Mouse (Mus musculus) layer of hippocampus, adult 9-11 months (tissue): ENCODE data around the gene 1700010B08Rik.
A peak's percentile ranks its signal among the peaks of the same experiment; 100 is the strongest.
"Not testable (repeated sequence)": the region's sequence is repeated elsewhere in the genome, so short reads cannot be mapped to it uniquely, and the experiment has no call there.

Source experiments
- DNase-seq: peaks from one replicate; pipeline ENCODE4 v3.0.0; 2022

1700010B08Rik gene

DNA sequence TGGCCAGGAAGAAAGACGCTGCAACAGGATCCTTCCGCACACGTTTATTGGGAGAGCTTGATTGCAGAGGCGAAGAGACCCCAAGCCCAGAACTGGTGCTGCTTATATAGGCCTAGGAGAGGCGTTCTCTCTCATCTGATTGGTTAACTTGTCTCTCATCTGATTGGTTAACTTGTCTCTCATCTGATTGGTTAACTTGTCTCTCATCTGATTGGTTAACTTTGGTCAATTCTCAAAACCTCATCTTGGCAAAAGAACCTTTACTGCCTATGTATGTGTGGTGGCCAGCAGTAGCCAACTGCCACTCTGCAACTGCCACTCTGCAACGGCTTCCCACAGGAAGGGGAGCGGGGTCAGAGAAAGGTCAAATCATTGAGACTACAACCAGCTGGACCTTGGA, at the start of gene 1700010B08Rik:
1700010B08Rik (plus strand) TSS at position 301 of the 400 bp plus-strand sequence.
- not testable (repeated sequence) for DNase-seq

DNA sequence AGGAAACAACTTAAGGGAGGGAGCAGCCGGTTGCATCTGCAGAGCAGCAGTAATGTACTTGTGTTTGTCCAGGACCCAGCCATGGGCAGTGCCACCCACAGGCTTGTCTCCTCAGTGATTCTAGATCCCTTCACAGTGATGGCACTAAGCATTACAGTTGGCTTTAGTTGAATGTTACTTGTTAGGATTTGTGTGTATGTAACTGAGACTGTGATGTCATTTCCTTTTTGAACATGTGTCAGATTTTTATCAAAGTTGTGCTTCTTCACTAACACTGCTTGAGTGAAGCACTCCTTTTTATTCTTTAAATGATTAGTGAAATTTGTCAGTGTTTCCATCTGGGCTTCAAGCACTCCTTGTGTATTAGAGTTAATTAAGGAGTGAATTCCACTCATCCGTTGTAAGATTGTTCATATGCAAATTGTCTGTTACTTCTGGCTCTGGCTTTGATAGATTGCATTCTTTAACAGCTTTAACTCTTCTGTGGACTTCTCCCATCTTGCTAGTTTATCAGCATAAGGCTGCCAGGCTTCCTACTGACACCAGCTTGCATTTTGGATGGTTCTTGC, 46.8 kb upstream of the 1700010B08Rik start:
- no peak for DNase-seq

DNA sequence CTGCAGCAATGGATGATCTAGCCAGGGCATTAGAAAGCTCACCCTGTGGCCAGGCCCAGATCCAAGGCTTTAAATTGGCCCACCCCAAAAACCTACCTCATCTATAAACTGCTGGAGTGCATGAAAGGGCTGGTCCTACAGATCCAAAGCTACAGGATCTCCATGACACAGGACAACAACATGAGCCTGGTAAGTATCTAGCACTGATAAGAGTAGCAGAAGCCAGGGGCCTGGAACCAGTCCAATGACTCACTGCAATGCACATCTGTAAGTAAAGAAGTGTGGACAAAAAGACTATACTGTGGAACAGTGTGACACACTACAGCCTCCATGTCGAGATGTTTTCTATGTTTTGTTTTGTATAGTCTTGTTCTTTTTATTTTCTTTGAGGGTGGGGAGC, 45.7 kb upstream of the 1700010B08Rik start:
- DNase-seq: no peak

DNA sequence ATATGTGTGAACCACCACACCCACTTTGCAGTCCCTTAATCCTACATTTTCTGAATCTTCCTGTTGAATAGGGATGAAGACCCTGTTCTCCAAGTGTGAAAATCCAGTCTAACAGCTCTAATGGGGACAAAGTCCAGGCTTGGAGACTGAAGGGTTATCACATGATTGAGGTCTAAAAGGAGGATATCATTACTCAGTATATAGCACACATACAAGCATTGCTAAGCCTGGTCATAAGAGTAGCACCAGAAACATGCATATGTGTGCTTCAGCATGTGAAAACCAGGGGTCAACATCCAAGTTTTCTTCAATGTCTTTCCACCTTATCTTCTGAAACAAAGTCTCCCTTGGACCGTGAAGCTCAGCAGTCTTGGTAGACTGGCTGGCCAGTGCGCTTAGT, 40.6 kb upstream of the 1700010B08Rik start:
- DNase-seq: no peak

DNA sequence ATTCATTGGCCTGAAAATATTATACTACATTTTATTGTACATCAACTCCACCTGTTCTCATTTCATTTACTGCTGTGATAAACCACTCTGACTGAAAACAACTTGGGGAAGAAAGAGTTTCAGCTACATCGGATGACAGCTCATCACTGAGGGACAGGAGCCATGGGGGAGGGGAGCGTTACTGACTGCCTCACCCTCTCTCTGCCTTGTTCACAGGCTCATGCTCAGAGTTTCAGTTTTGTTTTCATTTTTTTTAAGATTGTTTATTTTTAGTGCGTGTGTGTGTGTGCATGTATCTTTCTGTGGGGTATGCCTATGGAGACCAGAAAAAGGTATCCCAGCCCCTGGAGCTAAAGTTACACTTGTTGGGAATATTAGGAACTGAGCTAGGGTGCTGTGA, 40.0 kb upstream of the 1700010B08Rik start:
- DNase-seq: no peak

DNA sequence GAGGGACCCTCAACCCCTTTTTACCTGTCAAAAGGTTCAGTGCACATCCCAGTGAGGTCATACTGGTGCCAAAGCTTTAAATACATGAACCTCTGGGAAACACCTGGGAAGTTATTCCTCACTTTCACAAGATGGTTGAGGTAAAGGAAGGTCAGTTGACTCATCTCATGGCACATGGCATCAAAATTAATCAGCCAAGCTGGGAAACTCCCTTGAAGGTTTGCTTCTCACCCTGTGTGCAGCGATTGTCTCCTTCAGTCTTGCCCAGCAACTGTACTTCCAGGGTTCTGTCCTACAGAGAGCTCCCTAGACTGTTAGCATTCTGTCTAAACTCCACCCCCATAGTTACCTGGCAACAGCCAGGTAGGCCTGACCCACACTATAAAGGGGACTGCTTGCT, 39.1 kb upstream of the 1700010B08Rik start:
- no peak for DNase-seq

DNA sequence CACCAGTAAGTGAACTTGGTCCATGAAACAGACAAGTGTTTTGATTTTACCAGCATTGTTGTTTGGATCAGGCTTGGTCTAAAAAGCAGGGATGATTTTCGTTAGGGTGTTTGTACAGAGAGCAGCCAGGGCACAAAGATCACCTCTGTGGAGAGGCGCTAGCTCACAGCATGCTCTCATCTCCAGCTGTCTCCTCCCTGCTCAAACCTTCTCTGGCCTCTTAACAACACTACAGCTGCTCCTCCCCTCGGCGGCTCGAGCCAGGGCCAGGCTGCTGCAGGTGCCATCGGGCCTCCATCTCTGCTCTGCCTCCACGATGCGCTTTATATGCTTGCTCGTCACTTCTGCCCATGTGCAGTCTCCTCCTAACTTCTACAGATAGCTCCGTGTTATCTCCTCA, 36.4 kb upstream of the 1700010B08Rik start:
- DNase-seq: peak; percentile 19

DNA sequence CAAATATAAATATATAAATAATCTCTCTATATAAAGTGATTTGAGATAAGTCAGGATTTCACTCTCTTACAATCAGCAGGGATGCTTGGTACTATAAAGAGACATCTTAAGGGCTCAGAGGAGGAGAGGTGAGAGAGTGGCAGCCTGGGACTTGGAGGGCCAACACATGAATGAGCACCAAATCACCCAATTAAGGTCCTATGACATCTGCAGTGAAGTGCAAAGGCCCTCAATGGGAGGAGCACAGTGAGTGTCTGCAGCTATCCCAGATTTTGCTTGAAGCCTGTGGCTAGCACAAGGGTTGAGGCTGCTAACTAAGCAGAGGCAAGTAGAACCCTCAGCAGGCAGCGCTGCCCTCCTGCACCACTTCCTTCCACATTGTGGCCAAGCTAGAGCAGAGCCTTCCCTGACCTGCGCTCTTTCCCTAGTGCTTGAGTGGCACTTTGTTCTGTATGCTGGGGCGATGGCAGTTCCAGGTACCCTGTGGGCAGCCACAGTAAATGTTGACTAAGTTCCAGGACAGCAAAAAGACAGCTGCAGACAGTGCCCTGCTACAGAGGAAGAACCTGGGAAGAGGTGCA, 33.3 kb upstream of the 1700010B08Rik start:
- DNase-seq: no peak

DNA sequence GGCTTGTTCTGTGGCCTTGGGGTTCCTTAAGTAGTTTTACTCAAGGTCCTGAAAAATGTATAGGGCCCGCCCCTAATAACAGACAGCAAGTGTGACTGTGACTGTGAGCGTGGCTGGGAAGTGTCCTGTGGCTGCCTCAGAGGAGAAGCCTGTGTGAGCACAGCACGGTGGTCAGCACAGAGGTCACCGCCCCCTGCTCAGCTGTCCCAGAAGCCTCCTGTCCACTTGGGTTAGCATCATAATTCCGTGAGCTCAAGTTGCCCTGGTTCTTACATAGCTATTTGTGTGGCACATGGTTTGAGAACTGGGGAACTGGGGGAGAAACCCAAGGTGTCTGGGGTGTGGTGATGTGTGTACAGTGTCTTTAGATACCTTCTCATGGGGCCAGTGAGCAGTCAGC, 31.9 kb upstream of the 1700010B08Rik start:
- no peak for DNase-seq

DNA sequence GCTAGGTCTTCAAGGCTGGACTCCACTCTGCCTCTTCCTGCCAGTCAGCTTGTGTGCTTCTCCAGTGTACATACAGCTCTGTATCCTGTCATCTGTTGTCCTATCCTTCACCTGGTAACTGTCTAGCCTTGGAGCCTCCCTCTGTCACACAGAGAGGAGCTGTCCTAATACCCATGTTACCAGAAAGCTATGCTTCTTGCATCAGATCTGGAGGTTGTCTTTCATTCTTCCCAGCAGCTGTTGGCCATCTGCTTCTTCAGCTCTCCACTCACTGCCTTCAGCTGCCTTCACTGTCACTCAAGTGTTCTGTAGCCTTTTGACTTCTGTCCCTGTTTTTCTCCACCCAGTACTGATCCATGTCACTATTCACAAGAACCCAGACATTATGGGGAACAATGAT, 29.4 kb upstream of the 1700010B08Rik start:
- DNase-seq: no peak

DNA sequence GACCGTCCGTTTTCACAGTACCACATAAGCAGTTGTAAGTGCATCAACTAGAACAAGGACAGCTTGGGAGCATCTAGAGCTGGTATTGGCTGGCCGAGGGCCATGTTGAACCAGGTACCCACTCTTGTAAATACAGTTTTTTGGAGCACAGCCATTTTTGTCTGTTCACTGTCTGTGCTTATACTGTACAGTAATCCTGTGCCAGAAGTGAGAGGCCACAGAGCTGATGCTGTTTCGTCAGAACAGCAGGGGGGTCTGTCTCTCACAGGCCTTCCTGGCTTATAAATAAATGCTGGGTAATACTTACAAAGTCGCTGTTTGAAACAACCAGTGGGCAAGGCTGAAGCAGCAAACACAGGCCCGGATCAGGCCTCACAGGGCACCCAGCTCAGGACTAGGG, 27.5 kb upstream of the 1700010B08Rik start:
- no peak for DNase-seq

DNA sequence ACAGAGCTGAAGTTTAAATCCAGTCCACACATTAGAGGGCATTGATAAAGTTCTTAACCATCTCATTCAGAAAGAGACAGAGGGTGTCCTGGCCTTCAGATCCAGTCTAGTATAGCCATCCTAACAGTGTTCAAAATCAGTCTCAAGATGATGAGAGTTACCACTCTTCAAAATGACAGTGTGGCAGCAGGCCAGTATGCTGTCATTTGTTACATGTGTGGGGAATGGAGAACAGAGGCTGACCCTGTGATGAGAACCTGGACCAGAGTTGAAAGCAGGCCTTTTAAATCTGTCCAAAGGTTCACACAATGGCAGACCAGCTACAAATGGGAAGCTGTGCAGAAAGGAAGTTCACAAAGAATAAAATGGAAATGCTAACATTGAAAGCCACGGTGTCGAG, 26.5 kb upstream of the 1700010B08Rik start:
- no peak for DNase-seq

DNA sequence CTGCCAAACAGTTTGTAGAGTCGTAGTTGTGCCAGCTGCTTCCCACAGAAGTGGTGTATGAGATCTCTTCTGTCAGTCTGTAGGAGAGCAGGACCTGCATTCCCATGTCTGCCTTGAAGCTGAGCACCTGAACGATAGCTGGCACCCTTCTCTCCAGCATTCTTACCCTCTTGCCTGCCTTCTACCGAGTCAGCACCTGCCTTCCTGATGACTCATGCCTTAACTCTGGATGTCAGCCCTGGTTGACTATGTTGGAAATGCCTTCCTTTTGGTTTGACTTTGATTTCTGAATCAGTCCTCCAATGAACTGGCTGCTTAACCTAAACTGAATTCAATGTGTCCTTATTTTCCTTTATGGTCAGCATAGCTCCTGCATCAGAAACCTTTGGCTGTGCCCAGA, 20.4 kb upstream of the 1700010B08Rik start:
- no peak for DNase-seq

DNA sequence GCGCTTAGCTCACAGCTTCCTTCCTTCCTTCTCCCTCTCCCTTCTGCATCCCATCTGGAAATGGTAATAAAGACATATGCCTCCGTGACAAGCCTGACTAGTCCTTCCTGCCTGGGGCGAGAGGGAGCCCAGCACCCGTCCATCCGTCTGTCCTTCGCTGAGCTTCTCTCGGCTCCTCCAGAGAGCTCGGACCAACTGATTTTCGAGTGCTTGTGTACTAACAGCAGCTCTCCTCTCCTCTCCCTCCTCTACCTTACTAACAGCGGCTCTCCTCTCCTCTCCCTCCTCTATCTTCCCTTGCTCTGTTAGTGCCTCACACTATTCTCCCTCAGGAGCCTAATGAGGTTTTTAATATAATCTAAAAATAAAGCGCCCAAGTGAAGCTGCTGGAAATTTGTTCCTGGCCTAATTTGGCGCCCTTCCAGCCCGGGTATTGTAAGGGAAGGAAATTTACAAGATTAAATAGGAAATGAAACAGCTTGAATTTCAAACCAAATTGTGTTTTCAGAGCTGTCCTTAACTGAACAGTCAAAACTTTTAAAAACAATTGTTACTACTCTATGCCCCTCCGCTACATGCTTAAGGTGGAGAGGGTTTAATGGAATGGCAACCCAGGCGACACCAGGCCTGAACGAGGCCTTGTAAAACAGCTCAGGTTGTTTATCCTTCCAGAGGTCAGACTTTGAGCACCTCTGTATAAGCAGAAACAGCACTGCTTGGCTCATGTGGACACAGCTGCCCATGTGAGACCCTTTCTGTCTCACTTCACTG, 16.9 kb upstream of the 1700010B08Rik start:
- DNase-seq: no peak

DNA sequence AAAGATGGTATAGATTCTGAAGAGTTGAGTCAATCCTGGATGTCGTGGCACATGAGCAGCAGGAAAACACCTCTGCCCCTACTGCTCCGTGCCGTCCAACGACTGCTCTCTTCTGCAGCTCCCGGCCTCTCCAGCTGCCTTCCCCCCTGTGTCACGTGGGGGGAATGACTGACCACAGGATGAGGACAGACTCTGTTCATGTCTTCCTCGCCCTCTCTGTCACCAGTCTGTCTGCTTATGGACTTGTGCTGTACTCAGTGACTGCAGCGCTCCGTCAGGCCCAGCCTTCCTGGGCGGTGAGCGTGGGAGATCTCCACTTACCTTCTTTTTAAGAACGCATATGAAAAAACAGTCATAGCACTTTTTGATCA, 16.4 kb upstream of the 1700010B08Rik start:
- DNase-seq: no peak

DNA sequence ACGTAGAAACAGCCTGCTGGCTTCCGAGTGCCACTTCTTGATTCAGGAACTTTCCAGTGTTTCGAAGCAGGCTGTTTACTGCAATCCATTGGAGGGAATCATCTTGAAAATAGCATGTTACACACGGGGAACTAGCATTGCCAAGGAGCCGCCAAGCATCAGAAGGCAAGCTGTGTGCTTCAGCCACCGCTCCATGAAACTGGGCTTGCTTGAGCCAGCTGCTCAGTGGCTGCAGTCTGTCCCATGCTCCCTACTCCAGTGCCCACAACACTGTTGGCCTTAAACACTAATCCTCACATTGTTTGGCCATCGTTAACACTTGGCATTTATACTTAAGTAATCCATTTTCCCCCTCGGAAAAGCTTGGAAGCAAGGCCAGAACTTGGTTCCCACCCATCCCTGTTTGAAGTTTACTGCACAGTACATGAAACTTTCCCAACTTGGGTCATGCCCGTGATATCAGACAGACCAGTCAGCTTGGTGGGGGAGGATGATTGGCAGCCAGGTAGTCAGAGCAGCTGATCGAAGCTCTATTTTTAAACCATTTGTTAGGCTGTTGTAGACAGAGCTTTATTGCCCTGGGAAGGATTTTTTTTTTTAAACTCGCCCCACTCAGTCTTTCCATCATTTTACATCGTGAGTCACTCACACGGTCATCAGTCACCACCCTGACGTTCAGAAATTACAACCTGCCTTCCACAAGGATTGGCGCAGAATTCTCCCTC, 13.2 kb upstream of the 1700010B08Rik start:
- no peak for DNase-seq

DNA sequence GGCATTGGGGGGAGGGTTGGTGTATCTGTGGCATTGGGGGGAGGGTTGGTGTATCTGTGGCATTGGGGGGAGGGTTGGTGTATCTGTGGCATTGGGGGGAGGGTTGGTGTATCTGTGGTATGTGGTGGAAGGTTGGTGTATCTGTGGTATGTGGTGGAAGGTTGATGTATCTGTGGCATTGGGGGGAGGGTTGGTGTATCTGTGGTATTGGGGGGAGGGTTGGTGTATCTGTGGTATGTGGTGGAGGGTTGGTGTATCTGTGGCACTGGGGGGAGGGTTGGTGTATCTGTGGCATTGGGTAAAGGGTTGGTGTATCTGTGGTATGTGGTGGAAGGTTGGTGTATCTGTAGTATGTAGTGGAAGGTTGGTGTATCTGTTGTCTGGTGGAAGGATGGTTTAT, 11.6 kb upstream of the 1700010B08Rik start:
- not testable (repeated sequence) for DNase-seq

DNA sequence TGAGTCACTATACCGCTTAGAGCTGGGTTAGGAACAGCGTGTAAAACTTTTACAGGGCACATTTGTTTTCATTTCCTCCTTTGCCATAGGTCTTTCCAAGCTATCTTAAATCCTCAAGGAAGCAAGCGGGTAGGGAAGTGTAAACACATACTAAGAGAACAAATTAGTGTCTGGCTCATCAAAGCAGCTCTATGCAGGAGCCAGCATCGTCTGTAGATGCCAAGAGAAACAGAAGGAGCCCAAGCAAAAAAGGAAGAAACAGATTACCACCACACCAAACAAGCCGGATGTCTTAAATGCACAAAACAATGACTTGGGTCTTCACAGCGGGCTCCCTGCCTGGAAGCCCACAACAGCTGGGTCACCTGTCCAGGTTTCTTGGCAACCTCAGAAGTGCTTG, 9.0 kb upstream of the 1700010B08Rik start:
- no peak for DNase-seq

DNA sequence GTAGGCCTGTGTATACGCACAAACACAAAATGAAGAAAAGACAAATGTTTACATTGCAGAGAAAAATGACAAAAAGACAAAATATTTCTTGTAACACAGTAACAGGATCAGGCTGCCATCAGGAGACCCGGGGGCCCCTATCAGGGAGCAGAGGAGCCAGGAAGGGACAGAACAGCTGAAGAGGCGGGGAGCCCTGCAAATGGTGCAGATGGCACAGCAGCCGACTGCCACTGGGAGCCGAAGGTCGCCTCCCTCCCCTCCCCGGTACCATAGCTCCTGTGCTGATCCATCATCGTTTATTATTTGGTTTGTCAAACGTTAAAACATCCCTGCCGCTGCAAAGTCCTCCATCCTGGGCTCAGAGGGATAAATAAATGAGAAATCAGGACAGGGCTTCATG, 6.6 kb upstream of the 1700010B08Rik start:
- no peak for DNase-seq

DNA sequence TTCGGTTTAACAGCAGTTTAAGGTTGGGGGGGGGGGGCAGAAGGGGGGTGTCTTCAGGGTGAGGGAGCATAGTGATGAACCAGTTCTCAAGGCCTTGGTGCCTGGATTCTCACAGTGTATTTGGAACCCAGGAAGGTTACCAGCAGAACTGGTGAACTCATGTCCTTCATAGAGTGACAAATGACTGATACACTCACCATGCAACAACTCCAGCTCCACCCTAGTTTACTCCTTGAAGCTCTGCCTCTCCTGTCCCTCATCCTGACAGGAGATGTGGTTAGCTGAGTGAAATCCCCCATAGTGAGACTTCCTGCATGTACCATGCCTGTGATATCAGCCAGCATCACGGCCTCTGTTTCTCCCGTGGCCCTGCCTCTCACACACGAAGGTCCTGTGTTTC, 6.0 kb upstream of the 1700010B08Rik start:
- DNase-seq: no peak

DNA sequence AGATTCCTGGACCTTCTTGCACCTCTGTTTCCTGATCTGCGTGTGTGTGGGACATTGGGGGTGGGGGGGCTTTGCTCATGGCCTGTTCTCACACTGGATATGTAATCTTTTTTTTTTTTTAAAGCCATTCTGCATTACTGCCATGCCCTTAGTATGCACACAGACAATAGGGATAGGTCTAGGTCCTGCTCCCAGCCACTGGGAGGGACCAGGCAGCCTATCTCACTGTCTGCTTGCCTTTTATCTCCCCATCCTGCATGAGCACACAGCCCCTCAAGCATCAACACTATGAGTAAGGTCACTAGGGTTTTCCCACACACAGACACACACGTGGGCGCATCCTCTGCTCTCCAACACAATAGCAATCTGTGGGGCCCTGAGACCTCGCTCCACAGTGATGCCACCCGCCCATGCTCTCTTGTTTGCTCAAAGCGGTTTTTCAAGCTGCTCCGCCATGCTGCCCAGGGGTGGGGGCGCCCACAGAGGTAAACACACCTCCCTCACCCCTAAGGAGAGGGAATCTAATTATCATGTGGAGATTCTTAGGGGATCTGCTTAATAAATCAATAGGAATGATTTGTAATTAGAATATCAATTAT, 4.5 kb upstream of the 1700010B08Rik start:
- no peak for DNase-seq

DNA sequence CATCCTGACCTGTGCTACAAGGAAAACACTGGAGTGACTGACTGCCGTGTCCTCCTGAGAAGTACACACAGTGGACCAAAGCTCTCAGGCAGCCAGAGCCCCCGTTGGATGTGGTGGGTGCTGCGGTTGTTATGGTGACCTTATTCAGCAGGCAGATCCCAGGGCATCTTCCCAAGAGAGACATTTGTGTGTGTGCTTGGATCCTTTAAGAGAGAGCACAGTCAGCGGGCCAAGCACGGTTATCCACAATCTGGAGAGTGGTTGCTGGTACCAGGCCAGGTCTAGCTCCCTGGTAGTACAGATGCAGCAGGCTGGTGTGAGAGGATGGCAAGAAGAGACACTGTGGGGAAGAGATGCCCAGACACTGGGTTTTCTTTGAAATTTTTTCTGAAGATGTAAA, 2.2 kb upstream of the 1700010B08Rik start:
- peak; percentile 33 for DNase-seq

DNA sequence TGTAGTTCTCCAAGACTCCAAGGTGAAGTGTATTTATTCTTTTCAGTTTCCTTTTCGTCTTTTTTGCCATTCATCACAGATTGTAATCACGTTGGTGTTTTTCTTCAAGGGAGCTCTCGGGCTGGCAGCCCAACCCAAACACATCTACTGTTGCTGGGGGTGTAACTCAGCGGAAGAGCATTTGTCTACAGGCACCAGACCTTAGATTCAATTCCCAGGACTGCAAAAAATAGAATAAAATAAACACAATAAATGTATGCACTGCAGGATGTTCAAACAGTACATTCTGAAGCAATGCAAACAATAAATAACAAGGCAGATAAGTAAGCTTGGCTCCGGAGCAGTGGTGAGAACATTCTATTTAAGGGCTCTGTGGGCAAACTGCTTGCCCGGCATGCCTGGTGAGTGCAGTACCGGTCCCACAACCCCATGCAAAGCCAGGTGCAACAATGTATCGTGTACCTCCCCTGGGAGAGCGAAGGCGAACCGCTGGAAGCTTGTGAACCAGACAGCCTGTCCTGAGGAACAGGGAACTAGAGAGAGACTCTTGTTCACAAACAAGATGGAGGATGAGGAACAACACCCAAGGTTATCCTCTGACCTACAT, 3.1 kb downstream of the 1700010B08Rik start:
- DNase-seq: no peak
